Mouse (Mus musculus): ENCODE measurements at regions not wholly inside any gene's neighbourhood (a gene's known extent, or its start where the extent isn't known, plus 50 kb on each side); places are given as distances from the start of the nearest gene placed in this dataset.

DNA sequence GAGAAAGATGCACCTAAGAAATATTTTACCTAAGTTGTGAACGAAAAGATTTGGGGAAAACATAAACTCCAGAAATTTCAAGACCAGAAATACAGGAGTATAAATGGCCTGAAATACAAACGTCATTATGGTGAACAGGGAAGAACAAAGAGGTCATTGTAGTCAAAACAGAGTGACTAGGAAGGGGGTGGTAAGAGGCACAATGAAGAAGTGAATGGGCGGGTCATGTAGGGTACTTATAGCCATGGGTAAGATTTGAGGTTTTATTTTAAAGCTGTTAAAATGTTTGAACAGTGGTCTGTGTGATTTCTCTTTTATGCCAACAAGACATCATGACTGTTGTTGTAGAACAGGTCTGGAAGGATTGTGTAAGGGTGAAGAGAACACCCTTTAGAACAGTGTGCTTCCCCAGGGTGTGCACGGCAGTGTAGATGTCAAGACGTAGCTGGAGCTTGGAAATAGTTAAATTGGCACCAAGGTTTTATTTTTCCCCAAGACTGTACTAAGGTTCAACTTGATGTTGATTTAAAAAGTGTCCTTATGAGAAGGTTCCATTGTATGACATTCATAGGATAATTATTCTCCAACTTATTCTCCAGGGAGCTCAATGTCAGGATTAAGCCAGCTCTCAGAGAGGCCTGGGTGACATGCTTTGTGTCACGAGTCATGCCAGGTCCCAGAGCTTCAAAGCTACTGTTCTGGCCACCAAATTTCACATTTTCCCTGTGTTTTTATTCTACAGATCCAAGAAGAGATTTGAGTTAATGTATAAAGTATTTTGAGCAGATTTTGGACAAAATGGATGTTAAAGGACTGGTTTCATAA, 255.6 kb downstream of the Ptprc start:
- no peaks in the 10 kb centered on the region for H3K4me1 ChIP-seq (ENCODE audit: control insufficient read depth in 1 of 2, insufficient read depth in 2 of 2, low read length in 2 of 2)
- H3K9me3 ChIP-seq (replicated peaks; ENCODE audit: insufficient read depth, low read length), result no peaks in the 10 kb centered on the region
- no peaks in the 10 kb centered on the region for H3K36me3 ChIP-seq (ENCODE audit: control insufficient read depth in 1 of 2, insufficient read depth in 2 of 2, low read length in 2 of 2)
- no peak overlapping the region for H3K27ac ChIP-seq (ENCODE audit: control insufficient read depth, low read depth, low read length)
- no peak overlapping the region for H3K9ac ChIP-seq (ENCODE audit: control insufficient read depth, low read depth, low read length, poor library complexity, severe bottlenecking)
- H3K79me2 ChIP-seq (ENCODE audit: control insufficient read depth, insufficient read depth, low read length, poor library complexity), result no peaks in the 10 kb centered on the region
- H3K4me3 ChIP-seq (ENCODE audit: control insufficient read depth in 1 of 2, insufficient read depth in 1 of 2, low read depth in 2 of 2, low read length in 2 of 2), result no peak overlapping the region
- TF ChIP-seq NELFE (IDR thresholded peaks at IDR 0.05; ENCODE audit: low read depth, low read length), result no peak
- TF ChIP-seq MAZ (IDR thresholded peaks at IDR 0.05; ENCODE audit: low read depth, low read length), result no peak
- TF ChIP-seq KAT2A (conservative IDR thresholded peaks at IDR 0.05; ENCODE audit: low read depth, low read length), result no peak
- TF ChIP-seq POLR2A (IDR thresholded peaks at IDR 0.05; ENCODE audit: control insufficient read depth in 1 of 2, insufficient read depth in 1 of 2, low read depth in 1 of 2, low read length in 2 of 2, poor library complexity in 1 of 2), result no peak
- no peak for TF ChIP-seq CHD1 (IDR thresholded peaks at IDR 0.05; ENCODE audit: low read depth, low read length)
- TF ChIP-seq TBP (IDR thresholded peaks at IDR 0.05; ENCODE audit: low read depth, low read length), result no peak
- TF ChIP-seq MYB (IDR thresholded peaks at IDR 0.05; ENCODE audit: low read depth, low read length), result no peak
- no peak for TF ChIP-seq RAD21 (IDR thresholded peaks at IDR 0.05; ENCODE audit: low read depth, low read length)
- TF ChIP-seq TAL1 (IDR thresholded peaks at IDR 0.05; ENCODE audit: low read length), result no peak
- TF ChIP-seq JUND (IDR thresholded peaks at IDR 0.05; ENCODE audit: low read depth, low read length), result no peak
- no peak for TF ChIP-seq CTCF (IDR thresholded peaks at IDR 0.05 in 2 of 3, conservative IDR thresholded peaks at IDR 0.05 in 1 of 3; ENCODE audit: control insufficient read depth in 1 of 3, insufficient read depth in 1 of 3, low read depth in 2 of 3, low read length in 3 of 3, poor library complexity in 1 of 3, severe bottlenecking in 1 of 3)
- no peak for TF ChIP-seq POLR2AphosphoS2 (IDR thresholded peaks at IDR 0.05; ENCODE audit: low read length)
- TF ChIP-seq USF2 (IDR thresholded peaks at IDR 0.05; ENCODE audit: borderline replicate concordance in 1 of 2, insufficient read depth in 1 of 2, low read depth in 1 of 2, low read length in 2 of 2), result no peak
- TF ChIP-seq UBTF (IDR thresholded peaks at IDR 0.05; ENCODE audit: borderline replicate concordance, insufficient read depth, low read depth, low read length), result no peak
- TF ChIP-seq HCFC1 (IDR thresholded peaks at IDR 0.05; ENCODE audit: low read depth, low read length), result no peak
- TF ChIP-seq USF1 (IDR thresholded peaks at IDR 0.05; ENCODE audit: low read depth, low read length), result no peak
- no peak for TF ChIP-seq SIN3A (IDR thresholded peaks at IDR 0.05; ENCODE audit: low read length)
- TF ChIP-seq RCOR1 (IDR thresholded peaks at IDR 0.05; ENCODE audit: low read depth, low read length), result no peak
- no peak for TF ChIP-seq CHD2 (IDR thresholded peaks at IDR 0.05; ENCODE audit: low read length)
- DNase-seq (ENCODE audit: low read depth, low spot score), result no peak
- no peaks in the 10 kb centered on the region for H3K27me3 ChIP-seq (ENCODE audit: control insufficient read depth in 1 of 2, insufficient read depth in 2 of 2, low read length in 2 of 2)

DNA sequence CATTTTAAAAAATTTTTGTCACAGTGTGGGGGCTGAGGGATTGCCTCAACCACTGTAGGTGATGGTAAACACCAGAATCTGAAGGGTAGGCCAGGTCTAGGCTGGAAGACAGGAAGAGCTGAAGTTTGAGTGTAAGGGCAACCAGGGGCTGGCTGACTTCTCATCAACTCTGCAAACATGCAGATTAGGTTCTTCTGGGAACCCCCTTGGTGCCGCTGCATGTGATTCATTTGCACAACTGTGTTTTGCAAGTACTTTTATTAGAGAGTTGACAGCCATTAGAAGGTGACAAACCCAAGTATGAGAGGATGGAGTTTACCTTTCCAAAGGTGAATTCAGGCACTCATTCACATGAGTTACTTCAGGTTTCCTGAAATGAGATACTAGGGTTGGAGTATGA, 258.1 kb downstream of the Ptprc start:
- Histone ChIP-seq H3K9me3 (replicated peaks; ENCODE audit: insufficient read depth, low read length) (no peaks in the 10 kb centered on the region), H3K27me3 (ENCODE audit: control insufficient read depth in 1 of 2, insufficient read depth in 2 of 2, low read length in 2 of 2) (no peaks in the 10 kb centered on the region), H3K4me1 (ENCODE audit: control insufficient read depth in 1 of 2, insufficient read depth in 2 of 2, low read length in 2 of 2) (no peaks in the 10 kb centered on the region), H3K9ac (ENCODE audit: control insufficient read depth, low read depth, low read length, poor library complexity, severe bottlenecking) (no peak overlapping the region), H3K27ac (ENCODE audit: control insufficient read depth, low read depth, low read length) (no peak overlapping the region), H3K36me3 (ENCODE audit: control insufficient read depth in 1 of 2, insufficient read depth in 2 of 2, low read length in 2 of 2) (no peaks in the 10 kb centered on the region), H3K4me3 (ENCODE audit: control insufficient read depth in 1 of 2, insufficient read depth in 1 of 2, low read depth in 2 of 2, low read length in 2 of 2) (no peak overlapping the region), H3K79me2 (ENCODE audit: control insufficient read depth, insufficient read depth, low read length, poor library complexity) (no peaks in the 10 kb centered on the region)
- TF ChIP-seq HCFC1 (IDR thresholded peaks at IDR 0.05; ENCODE audit: low read depth, low read length) (no peak), TBP (IDR thresholded peaks at IDR 0.05; ENCODE audit: low read depth, low read length) (no peak), POLR2A (IDR thresholded peaks at IDR 0.05; ENCODE audit: control insufficient read depth in 1 of 2, insufficient read depth in 1 of 2, low read depth in 1 of 2, low read length in 2 of 2, poor library complexity in 1 of 2) (no peak), POLR2AphosphoS5 (IDR thresholded peaks at IDR 0.05; ENCODE audit: borderline replicate concordance, low read depth, low read length) (no peak), NRF1 (IDR thresholded peaks at IDR 0.05; ENCODE audit: insufficient read depth, low read depth, low read length, poor library complexity, severe bottlenecking) (no peak), E2F4 (IDR thresholded peaks at IDR 0.05; ENCODE audit: borderline replicate concordance, low read depth, low read length) (no peak), CHD2 (IDR thresholded peaks at IDR 0.05; ENCODE audit: low read length) (no peak), MAZ (IDR thresholded peaks at IDR 0.05; ENCODE audit: low read depth, low read length) (no peak), KAT2A (conservative IDR thresholded peaks at IDR 0.05; ENCODE audit: low read depth, low read length) (no peak), USF2 (IDR thresholded peaks at IDR 0.05; ENCODE audit: borderline replicate concordance in 1 of 2, insufficient read depth in 1 of 2, low read depth in 1 of 2, low read length in 2 of 2) (no peak), ETS1 (IDR thresholded peaks at IDR 0.05; ENCODE audit: low read depth, low read length) (no peak), MEF2A (IDR thresholded peaks at IDR 0.05; ENCODE audit: extremely low read depth, insufficient replicate concordance, low read depth, low read length, poor library complexity, severe bottlenecking) (no peak)
- no peak for DNase-seq (ENCODE audit: low read depth, low spot score)

Data from MEL (cell line).